Mouse (Mus musculus): Measurements from ENCODE around the gene Narfl. TPM values are rescaled to one million over a fixed set of nuclear protein-coding genes. Genes with fewer than 3 reads are reported as not detected.

Gene Narfl
- polyA plus RNA-seq, 1 experiment from 2014 or later: 30.7 TPM

GRCm38 (mm10) chr17:25769331-25769730, 4.2 kb upstream of the Narfl start:
- no peak for ATAC-seq (ENCODE audit: low FRiP score, low read depth)
- H3K9ac ChIP-seq: no peak overlapping the region
- H3K27ac ChIP-seq (replicated peaks): no peak overlapping the region
- H3K27me3 ChIP-seq: peaks cover 9% of the 10 kb centered on the region; the same call in 1 of the 2 replicates
- H3K4me2 ChIP-seq: no peak overlapping the region
- H3K36me3 ChIP-seq: no peaks in the 10 kb centered on the region
- H3K4me1 ChIP-seq (replicated peaks): peaks cover 3% of the 10 kb centered on the region
- 50% methylated on average over 9 of the region's 9 CpGs for WGBS
- no peak overlapping the region for H3K4me3 ChIP-seq
- H3K9me3 ChIP-seq: no peaks in the 10 kb centered on the region

GRCm38 (mm10) chr17:25775318-25776062, 1.9 kb downstream of the Narfl start:
- Histone ChIP-seq H3K4me2 (no peak overlapping the region), H3K9ac (no peak overlapping the region), H3K27me3 (no peaks in the 10 kb centered on the region), H3K9me3 (no peaks in the 10 kb centered on the region), H3K36me3 (peaks cover 14% of the 10 kb centered on the region; the same call in 1 of the 2 replicates), H3K4me1 (replicated peaks) (peaks cover 10% of the 10 kb centered on the region), H3K27ac (replicated peaks) (no peak overlapping the region), H3K4me3 (no peak overlapping the region)
- 74% methylated on average over 10 of the region's 10 CpGs for WGBS
- no peak for ATAC-seq (ENCODE audit: low FRiP score, low read depth)

GRCm38 (mm10) chr17:25777948-25778347, 4.4 kb downstream of the Narfl start:
- WGBS: 96% methylated on average over 5 of the region's 5 CpGs
- Histone ChIP-seq H3K27ac (replicated peaks) (no peak overlapping the region), H3K9ac (no peak overlapping the region), H3K4me1 (replicated peaks) (peaks cover 13% of the 10 kb centered on the region), H3K4me2 (no peak overlapping the region), H3K4me3 (no peak overlapping the region), H3K27me3 (no peaks in the 10 kb centered on the region), H3K36me3 (peaks cover 31% of the 10 kb centered on the region), H3K9me3 (no peaks in the 10 kb centered on the region)
- ATAC-seq (ENCODE audit: low FRiP score, low read depth): no peak

GRCm38 (mm10) chr17:25781339-25781738, 7.8 kb downstream of the Narfl start:
- Histone ChIP-seq H3K36me3 (peaks cover 36% of the 10 kb centered on the region), H3K4me1 (replicated peaks) (peaks cover 30% of the 10 kb centered on the region), H3K9ac (no peak overlapping the region), H3K4me2 (no peak overlapping the region), H3K9me3 (no peaks in the 10 kb centered on the region), H3K27ac (replicated peaks) (no peak overlapping the region), H3K4me3 (no peak overlapping the region), H3K27me3 (no peaks in the 10 kb centered on the region)
- WGBS: 81% methylated on average over 6 of the region's 6 CpGs
- no peak for ATAC-seq (ENCODE audit: low FRiP score, low read depth)

- 0 out of 2 replicates have a peak overlapping the region, but pooled peaks have one; percentile 18 for H3K9ac ChIP-seq
- H3K9me3 ChIP-seq: no peaks in the 10 kb centered on the region
- ATAC-seq (ENCODE audit: low FRiP score, low read depth): no peak
- H3K27ac ChIP-seq (replicated peaks): 0 out of 2 replicates have a peak overlapping the region, but pooled peaks have one; percentile 18
- H3K4me2 ChIP-seq: peak overlapping the region; percentile 14; the same call in 1 of the 2 replicates
- peaks cover 26% of the 10 kb centered on the region for H3K36me3 ChIP-seq
- WGBS: 69% methylated on average over 7 of the region's 7 CpGs
- peaks cover 30% of the 10 kb centered on the region for H3K4me1 ChIP-seq (replicated peaks)
- H3K27me3 ChIP-seq: no peaks in the 10 kb centered on the region
- H3K4me3 ChIP-seq: no peak overlapping the region
These were observed 9.5 kb downstream of the Narfl start for GRCm38 (mm10) chr17:25783086-25783485.

GRCm38 (mm10) chr17:25783861-25784574, 10.4 kb downstream of the Narfl start:
- Histone ChIP-seq H3K4me3 (peak overlapping the region; percentile 86), H3K9me3 (no peaks in the 10 kb centered on the region), H3K27ac (replicated peaks) (no peak overlapping the region), H3K4me1 (replicated peaks) (peaks cover 30% of the 10 kb centered on the region), H3K27me3 (no peaks in the 10 kb centered on the region), H3K9ac (peak overlapping the region; percentile 66), H3K36me3 (peaks cover 29% of the 10 kb centered on the region), H3K4me2 (peak overlapping the region; percentile 79)
- WGBS: 80% methylated on average over 15 of the region's 15 CpGs
- ATAC-seq (ENCODE audit: low FRiP score, low read depth): no peak

GRCm38 (mm10) chr17:25785281-25785745, 11.7 kb downstream of the Narfl start, which contains the start of gene Haghl:
Haghl (minus strand) TSS chr17:25785673.
- H3K4me2 ChIP-seq: peak within 1 kb of the TSS; percentile 79
- under 1% methylated on average over 23 of the region's 23 CpGs for WGBS
- H3K9ac ChIP-seq: peak within 1 kb of the TSS; percentile 66
- peak within 1 kb of the TSS; percentile 86 for H3K4me3 ChIP-seq
- peaks cover 30% of the 10 kb centered on the region for H3K4me1 ChIP-seq (replicated peaks)
- H3K9me3 ChIP-seq: no peaks in the 10 kb centered on the region
- H3K27ac ChIP-seq (replicated peaks): peak within 1 kb of the TSS; percentile 94
- H3K27me3 ChIP-seq: no peaks in the 10 kb centered on the region
- H3K36me3 ChIP-seq: peaks cover 33% of the 10 kb centered on the region
- ATAC-seq (ENCODE audit: low FRiP score, low read depth): peak; percentile 87

- peak within 1 kb of the TSS; percentile 86 for H3K4me3 ChIP-seq
- WGBS: 84% methylated on average over 3 of the region's 3 CpGs
- H3K4me2 ChIP-seq: peak within 1 kb of the TSS; percentile 79
- no peak for ATAC-seq (ENCODE audit: low FRiP score, low read depth)
- peaks cover 40% of the 10 kb centered on the region for H3K4me1 ChIP-seq (replicated peaks)
- H3K27ac ChIP-seq (replicated peaks): peak within 1 kb of the TSS; percentile 94
- no peaks in the 10 kb centered on the region for H3K27me3 ChIP-seq
- H3K36me3 ChIP-seq: peaks cover 28% of the 10 kb centered on the region
- H3K9me3 ChIP-seq: no peaks in the 10 kb centered on the region
- H3K9ac ChIP-seq: peak within 1 kb of the TSS; percentile 66
These were observed 12.7 kb downstream of the Narfl start, which contains the start of gene Ccdc78 for GRCm38 (mm10) chr17:25786280-25786679. Ccdc78 (plus strand) TSS chr17:25786580.

- ATAC-seq (ENCODE audit: low FRiP score, low read depth): no peak
- Histone ChIP-seq H3K27me3 (no peaks in the 10 kb centered on the region), H3K9ac (no peak overlapping the region), H3K4me1 (replicated peaks) (peaks cover 44% of the 10 kb centered on the region), H3K27ac (replicated peaks) (no peak overlapping the region), H3K4me3 (no peak overlapping the region), H3K36me3 (peaks cover 23% of the 10 kb centered on the region), H3K4me2 (no peak overlapping the region), H3K9me3 (no peaks in the 10 kb centered on the region)
- WGBS: 92% methylated on average over 9 of the region's 9 CpGs
These were observed 13.4 kb downstream of the Narfl start for GRCm38 (mm10) chr17:25786781-25787504.

GRCm38 (mm10) chr17:25791320-25791842, 17.8 kb downstream of the Narfl start:
- Histone ChIP-seq H3K27me3 (peaks cover 6% of the 10 kb centered on the region; the same call in 1 of the 2 replicates), H3K4me3 (peak overlapping the region; percentile 84), H3K9me3 (no peaks in the 10 kb centered on the region), H3K9ac (peak overlapping the region; percentile 88), H3K36me3 (peaks cover 9% of the 10 kb centered on the region; the same call in 1 of the 2 replicates), H3K4me1 (replicated peaks) (peaks cover 47% of the 10 kb centered on the region), H3K27ac (replicated peaks) (peak overlapping the region; percentile 95), H3K4me2 (peak overlapping the region; percentile 92)
- 22% methylated on average over 19 of the region's 19 CpGs for WGBS
- ATAC-seq (ENCODE audit: low FRiP score, low read depth): no peak

- peak overlapping the region; percentile 84 for H3K4me3 ChIP-seq
- H3K9me3 ChIP-seq: no peaks in the 10 kb centered on the region
- peaks cover 9% of the 10 kb centered on the region; the same call in 1 of the 2 replicates for H3K36me3 ChIP-seq
- H3K9ac ChIP-seq: peak overlapping the region; percentile 88
- peak; percentile 57 for ATAC-seq (ENCODE audit: low FRiP score, low read depth)
- peak overlapping the region; percentile 95 for H3K27ac ChIP-seq (replicated peaks)
- peaks cover 9% of the 10 kb centered on the region; the same call in 1 of the 2 replicates for H3K27me3 ChIP-seq
- H3K4me2 ChIP-seq: peak overlapping the region; percentile 92
- WGBS: under 1% methylated on average over 45 of the region's 45 CpGs
- H3K4me1 ChIP-seq (replicated peaks): peaks cover 53% of the 10 kb centered on the region
These were observed 18.4 kb downstream of the Narfl start for GRCm38 (mm10) chr17:25791843-25792527.
